Mouse (Mus musculus) heart, embryonic 10.5 days (tissue): ENCODE measurements around the gene Cd72. TPM values are rescaled to one million over a fixed set of nuclear protein-coding genes. Genes with fewer than 3 reads are reported as not detected.

Source experiments
- DNase-seq: peaks from one replicate; pipeline ENCODE4 v3.0.0-alpha.2; 2017; ENCODE audit warnings: low spot score
- H3K27ac ChIP-seq: fragments of 300-500 bp; sonication (generic); 2 replicates; pipeline ENCODE4 v1.5.1; 2016; ENCODE audit warnings: mild to moderate bottlenecking
- H3K27me3 ChIP-seq: fragments of 300-500 bp; sonication (generic); 2 replicates; pipeline ENCODE4 v1.6.1; 2016; ENCODE audit warnings: mild to moderate bottlenecking; ENCODE audit not compliant: poor library complexity, insufficient read depth, severe bottlenecking
- H3K36me3 ChIP-seq: fragments of 300-500 bp; sonication (generic); 2 replicates; pipeline ENCODE4 v1.6.1; 2016; ENCODE audit warnings: mild to moderate bottlenecking, moderate library complexity
- H3K4me1 ChIP-seq: fragments of 300-500 bp; sonication (generic); 2 replicates; pipeline ENCODE4 v1.6.1; 2016; ENCODE audit warnings: mild to moderate bottlenecking
- H3K4me3 ChIP-seq: fragments of 300-500 bp; sonication (generic); 2 replicates; pipeline ENCODE4 v1.5.1; 2016; ENCODE audit warnings: mild to moderate bottlenecking, moderate library complexity
- H3K9me3 ChIP-seq: fragments of 300-500 bp; sonication (generic); 2 replicates; pipeline ENCODE4 v1.6.1; 2016; ENCODE audit warnings: mild to moderate bottlenecking, moderate library complexity
- WGBS: fragments of 180-500 bp; shearing (Covaris S2); methylation state at CpG from one replicate; pipeline ENCODE4 v1.1.7; 2016; 5-methylcytosine and 5-hydroxymethylcytosine counted together
- polyA plus RNA-seq: library from polyadenylated mRNA; unstranded; fragments of >200 nt; fragmentation: Nextera tagmentation; extraction: Ambion mirVana; gene quantifications from 2 replicates; pipeline ENCODE4 v1.2.1, GENCODE M21; 2016

The Cd72 gene
- polyA plus RNA-seq, 1 experiment from 2014 or later = 1.4 TPM

DNA sequence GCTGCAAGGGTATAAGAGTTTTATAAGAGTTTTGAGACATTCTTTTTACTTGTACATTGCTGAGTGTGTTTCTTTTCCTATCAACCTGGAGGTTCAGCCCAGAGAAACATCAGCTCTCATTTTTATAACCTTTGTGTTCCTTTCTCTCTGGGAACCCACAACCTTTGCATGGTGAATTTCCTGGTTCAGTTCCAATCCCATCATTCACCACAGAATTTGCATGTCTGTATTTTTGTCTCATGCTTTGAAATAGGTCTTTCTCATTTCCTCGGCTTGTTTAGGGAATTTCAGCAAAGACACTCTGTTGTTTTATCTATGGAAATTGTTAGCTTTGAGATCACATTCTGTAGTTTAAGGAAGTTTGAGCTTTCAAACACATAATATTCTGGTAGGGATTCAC, 19.2 kb upstream of the Cd72 start:
- Histone ChIP-seq H3K9me3 (no peaks in the 10 kb centered on the region), H3K4me1 (0 out of 2 replicates have a peak, but pooled peaks cover 4% of the 10 kb centered on the region), H3K27me3 (no peaks in the 10 kb centered on the region), H3K27ac (no peak overlapping the region), H3K4me3 (no peak overlapping the region), H3K36me3 (no peaks in the 10 kb centered on the region)
- DNase-seq = no peak
- 65% methylated on average over 1 of the region's 1 CpGs for WGBS

DNA sequence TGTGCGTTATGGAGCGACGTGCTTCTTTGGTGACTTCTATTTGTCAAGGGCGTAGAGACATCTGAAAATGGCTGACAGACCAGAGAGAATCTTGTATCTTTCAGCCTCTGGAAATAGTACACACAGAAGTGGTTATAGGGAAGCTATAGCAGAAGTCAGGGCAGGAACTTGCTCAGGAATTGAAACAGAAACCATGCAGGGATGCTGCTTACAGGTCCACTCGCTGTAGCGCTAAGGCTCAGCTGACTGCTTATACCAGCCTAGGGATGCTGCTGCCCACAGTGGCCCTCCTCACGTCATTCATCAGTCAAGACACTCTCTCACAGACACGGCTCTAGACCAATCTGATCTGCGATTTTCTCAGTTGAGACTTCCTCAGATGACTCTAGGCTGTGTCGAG, 15.9 kb upstream of the Cd72 start:
- Histone ChIP-seq H3K4me3 (no peak overlapping the region), H3K9me3 (no peaks in the 10 kb centered on the region), H3K27me3 (no peaks in the 10 kb centered on the region), H3K4me1 (no peaks in the 10 kb centered on the region), H3K27ac (no peak overlapping the region), H3K36me3 (no peaks in the 10 kb centered on the region)
- DNase-seq = no peak
- WGBS = 90% methylated on average over 10 of the region's 10 CpGs

DNA sequence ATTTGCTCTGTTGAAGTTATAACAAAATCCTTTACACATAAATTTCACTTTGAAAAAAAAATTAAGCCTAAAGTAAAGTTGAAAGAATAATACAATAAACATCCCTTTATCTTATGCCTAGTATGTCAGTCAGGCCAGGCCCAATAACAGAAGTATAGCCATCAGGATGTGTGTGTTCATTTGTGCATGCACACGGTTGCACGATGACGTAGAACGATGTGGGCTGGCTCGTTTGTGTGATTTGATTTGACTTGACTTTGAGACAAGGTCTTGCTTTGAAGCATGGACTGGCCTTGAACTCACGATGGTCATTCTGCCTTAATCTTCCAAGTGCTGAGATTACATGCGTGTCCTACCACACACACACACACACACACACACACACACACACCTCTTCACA, 12.4 kb upstream of the Cd72 start:
- DNase-seq = no peak
- no peak overlapping the region for H3K4me3 ChIP-seq
- no peak overlapping the region for H3K27ac ChIP-seq
- WGBS = 85% methylated on average over 7 of the region's 7 CpGs
- H3K27me3 ChIP-seq = no peaks in the 10 kb centered on the region
- H3K9me3 ChIP-seq = no peaks in the 10 kb centered on the region
- H3K36me3 ChIP-seq = no peaks in the 10 kb centered on the region
- no peaks in the 10 kb centered on the region for H3K4me1 ChIP-seq

DNA sequence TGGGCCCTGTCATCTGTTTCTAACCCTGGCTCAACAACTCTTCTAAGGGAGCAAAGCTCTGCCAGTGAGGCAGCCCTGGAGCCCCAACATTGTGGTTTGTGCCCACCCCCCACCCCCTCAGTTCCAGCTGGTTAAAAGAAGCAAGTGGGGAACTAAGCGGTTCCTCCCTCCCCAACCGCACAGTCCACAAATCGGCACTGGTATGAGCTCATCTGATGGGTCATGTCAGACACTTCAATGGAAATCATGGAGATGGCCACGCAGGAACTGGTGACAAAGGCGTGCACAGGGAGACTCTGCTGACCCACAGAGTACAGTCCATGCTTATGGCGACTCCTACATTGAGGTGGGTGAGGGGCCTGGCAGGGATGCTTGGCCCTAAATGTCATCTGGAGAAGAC, 11.5 kb upstream of the Cd72 start:
- no peaks in the 10 kb centered on the region for H3K27me3 ChIP-seq
- no peaks in the 10 kb centered on the region for H3K4me1 ChIP-seq
- no peak for DNase-seq
- H3K36me3 ChIP-seq = no peaks in the 10 kb centered on the region
- WGBS = 84% methylated on average over 6 of the region's 6 CpGs
- H3K27ac ChIP-seq = no peak overlapping the region
- H3K4me3 ChIP-seq = no peak overlapping the region
- no peaks in the 10 kb centered on the region for H3K9me3 ChIP-seq

DNA sequence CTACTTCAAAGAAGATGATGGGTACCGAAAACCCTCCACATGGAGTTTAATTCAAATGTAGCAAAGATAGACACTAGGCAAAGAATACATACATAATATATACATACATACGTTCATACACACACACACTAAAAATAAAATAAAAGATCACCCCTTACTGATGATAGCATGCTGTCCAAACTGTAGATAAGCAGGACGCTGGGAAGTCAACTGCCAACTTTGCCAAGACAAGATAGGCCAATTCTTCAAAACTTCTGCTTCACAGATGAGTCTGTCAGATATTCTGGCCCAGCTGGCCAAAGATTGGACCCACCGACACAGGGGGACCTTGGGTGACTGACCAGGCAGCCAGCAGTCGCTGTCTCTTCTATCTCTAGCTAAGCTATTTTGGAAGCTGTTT, 8.7 kb upstream of the Cd72 start:
- Histone ChIP-seq H3K27ac (no peak overlapping the region), H3K27me3 (peaks cover 1% of the 10 kb centered on the region; the same call in 1 of the 2 replicates), H3K4me1 (no peaks in the 10 kb centered on the region), H3K4me3 (no peak overlapping the region), H3K36me3 (no peaks in the 10 kb centered on the region), H3K9me3 (no peaks in the 10 kb centered on the region)
- WGBS = 90% methylated on average over 5 of the region's 5 CpGs
- no peak for DNase-seq

DNA sequence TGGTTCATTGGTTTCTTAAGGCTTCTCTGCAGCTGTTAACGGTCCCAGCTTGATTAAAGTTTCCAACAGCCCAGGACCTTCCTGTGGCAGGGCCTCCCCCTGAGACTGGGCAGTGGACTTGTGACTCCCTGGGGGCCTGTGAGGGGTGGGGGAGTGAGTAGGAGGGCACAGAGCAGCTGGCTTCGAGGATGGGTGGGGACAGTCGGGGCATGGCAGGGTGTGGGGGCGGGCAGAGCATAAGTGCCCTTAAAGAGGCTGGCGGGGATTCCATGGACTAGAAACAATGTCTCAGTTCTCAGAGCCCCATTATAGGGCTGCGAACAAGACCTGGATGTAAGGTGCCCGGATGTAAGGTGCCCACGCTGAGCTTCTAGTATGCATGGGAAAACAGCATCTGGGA, 2.7 kb upstream of the Cd72 start:
- 9% methylated on average over 8 of the region's 8 CpGs for WGBS
- peaks cover 49% of the 10 kb centered on the region for H3K27me3 ChIP-seq
- no peak overlapping the region for H3K4me3 ChIP-seq
- H3K27ac ChIP-seq = 0 out of 2 replicates have a peak overlapping the region, but pooled peaks have one; percentile 36
- DNase-seq = no peak
- H3K4me1 ChIP-seq = peaks cover 30% of the 10 kb centered on the region
- H3K36me3 ChIP-seq = no peaks in the 10 kb centered on the region
- H3K9me3 ChIP-seq = no peaks in the 10 kb centered on the region

DNA sequence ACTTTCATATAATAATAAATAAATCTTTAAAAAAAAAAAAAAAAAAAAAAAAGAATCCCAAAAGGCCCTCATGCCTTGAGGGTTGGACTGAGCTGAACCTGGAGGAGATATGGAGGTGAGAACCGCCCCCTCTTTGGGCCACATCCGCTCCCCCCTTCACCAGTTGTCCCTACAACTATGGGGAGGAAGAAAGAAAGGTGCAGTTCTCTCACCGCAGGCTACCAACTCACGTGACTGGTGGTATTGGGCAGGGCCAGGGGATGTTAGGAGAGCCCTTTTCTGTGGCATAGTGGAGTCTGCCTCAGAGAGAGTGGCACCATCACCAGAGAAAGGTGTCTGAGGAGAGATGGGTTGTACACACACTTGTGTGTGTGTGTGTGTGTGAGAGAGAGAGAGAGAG, 2.0 kb upstream of the Cd72 start:
- DNase-seq = no peak
- Histone ChIP-seq H3K27me3 (peaks cover 55% of the 10 kb centered on the region), H3K9me3 (no peaks in the 10 kb centered on the region), H3K4me1 (peaks cover 31% of the 10 kb centered on the region), H3K36me3 (no peaks in the 10 kb centered on the region), H3K4me3 (no peak overlapping the region), H3K27ac (no peak overlapping the region)
- WGBS = 16% methylated on average over 4 of the region's 4 CpGs

DNA sequence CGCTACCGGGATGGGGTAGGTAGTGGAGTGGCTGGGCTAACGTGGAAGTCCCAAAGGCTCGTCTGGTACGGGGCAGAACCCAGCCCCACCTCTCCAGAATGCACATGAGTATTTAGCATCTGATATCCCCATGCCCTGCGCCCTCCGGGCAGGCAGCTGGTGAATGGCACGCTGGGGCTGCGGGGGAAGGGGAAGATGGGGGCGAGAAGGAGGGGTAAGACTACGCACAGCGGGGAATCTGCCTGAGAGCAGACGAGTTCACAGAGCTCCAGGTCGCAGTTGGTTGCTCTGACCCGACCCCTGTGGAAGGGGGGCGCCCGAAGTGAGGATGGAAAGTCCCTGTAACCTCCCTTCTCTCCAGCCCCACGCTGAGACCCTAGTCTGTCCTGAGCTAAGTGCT, 1.0 kb downstream of the Cd72 start:
- 0 out of 2 replicates have a peak, but pooled peaks cover under 1% of the 10 kb centered on the region for H3K36me3 ChIP-seq
- no peak overlapping the region; the same call in 1 of the 2 replicates for H3K27ac ChIP-seq
- peaks cover 31% of the 10 kb centered on the region for H3K4me1 ChIP-seq
- peaks cover 61% of the 10 kb centered on the region for H3K27me3 ChIP-seq
- WGBS = under 1% methylated on average over 18 of the region's 18 CpGs
- no peak for DNase-seq
- peak overlapping the region; percentile 56 for H3K4me3 ChIP-seq
- no peaks in the 10 kb centered on the region for H3K9me3 ChIP-seq

DNA sequence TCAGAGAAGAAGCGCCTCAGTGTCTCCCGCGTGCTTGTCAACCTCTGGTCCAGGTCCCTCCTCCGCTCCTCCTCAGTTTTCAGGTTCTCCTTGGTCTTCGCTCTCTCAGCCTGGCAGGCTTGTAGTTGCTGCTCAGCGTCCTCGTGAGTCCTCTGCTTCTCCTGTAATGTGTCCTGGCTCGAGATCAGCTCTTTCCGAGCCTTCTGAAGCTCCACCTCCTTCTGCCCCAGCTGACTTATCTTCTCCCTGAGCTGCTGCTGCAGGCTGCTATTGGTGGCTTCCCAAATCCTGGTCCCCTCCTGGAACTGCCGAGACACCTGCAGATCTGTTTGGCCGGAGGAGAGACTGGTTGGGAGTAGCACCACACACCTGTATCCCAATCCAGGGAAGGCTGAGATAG, 2.1 kb downstream of the Cd72 start:
- H3K36me3 ChIP-seq = peaks cover 12% of the 10 kb centered on the region
- no peak overlapping the region for H3K27ac ChIP-seq
- H3K4me1 ChIP-seq = peaks cover 31% of the 10 kb centered on the region
- WGBS = 43% methylated on average over 11 of the region's 11 CpGs
- no peaks in the 10 kb centered on the region for H3K9me3 ChIP-seq
- peak overlapping the region; percentile 4; the same call in 1 of the 2 replicates for H3K4me3 ChIP-seq
- peaks cover 58% of the 10 kb centered on the region for H3K27me3 ChIP-seq
- no peak for DNase-seq

DNA sequence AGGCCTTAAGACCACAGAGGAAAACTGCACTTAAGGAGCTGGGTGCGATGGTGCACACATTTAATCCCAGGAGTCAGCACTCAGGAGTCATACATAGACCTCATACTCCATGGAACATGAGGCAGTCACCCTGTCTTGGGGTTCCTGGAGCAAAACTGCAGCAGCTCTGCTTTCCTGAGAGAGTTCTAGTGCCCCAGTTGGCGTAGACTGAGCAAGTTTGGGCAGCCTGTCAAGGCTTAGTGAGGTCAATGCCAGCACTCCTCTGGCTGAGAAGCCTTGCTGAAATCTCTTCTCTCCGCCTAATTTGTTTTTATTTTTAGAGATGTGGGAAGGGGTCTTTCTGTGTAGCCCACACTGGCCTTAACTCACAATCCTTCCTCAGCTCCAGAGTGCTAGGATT, 5.9 kb downstream of the Cd72 start:
- no peak for DNase-seq
- Histone ChIP-seq H3K36me3 (peaks cover 38% of the 10 kb centered on the region), H3K27me3 (peaks cover 27% of the 10 kb centered on the region), H3K4me3 (no peak overlapping the region), H3K27ac (no peak overlapping the region), H3K4me1 (peaks cover 26% of the 10 kb centered on the region), H3K9me3 (no peaks in the 10 kb centered on the region)
- 84% methylated on average over 3 of the region's 3 CpGs for WGBS

DNA sequence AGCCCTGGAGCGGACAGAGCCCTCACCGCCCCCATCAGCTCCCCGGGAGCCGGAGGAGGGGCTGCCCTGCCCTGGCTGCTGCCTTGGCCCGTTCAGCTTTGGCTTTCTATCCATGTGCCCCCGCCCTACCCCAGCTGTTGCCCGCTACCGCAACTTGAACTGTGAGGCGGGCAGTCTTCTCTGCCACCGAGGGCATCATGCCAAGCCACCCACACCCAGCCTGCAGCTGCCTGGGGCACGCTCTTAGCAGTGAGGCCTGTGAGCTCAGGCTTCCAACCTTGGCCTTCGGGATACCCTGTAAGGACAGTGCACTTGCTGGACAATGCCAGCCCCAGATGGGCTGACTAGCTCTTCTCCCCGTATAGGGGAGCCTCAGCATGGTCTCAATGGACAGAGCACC, 7.2 kb downstream of the Cd72 start:
- 90% methylated on average over 13 of the region's 13 CpGs for WGBS
- Histone ChIP-seq H3K27ac (no peak overlapping the region), H3K4me1 (peaks cover 14% of the 10 kb centered on the region), H3K9me3 (no peaks in the 10 kb centered on the region), H3K27me3 (peaks cover 14% of the 10 kb centered on the region), H3K36me3 (peaks cover 38% of the 10 kb centered on the region), H3K4me3 (no peak overlapping the region)
- no peak for DNase-seq

DNA sequence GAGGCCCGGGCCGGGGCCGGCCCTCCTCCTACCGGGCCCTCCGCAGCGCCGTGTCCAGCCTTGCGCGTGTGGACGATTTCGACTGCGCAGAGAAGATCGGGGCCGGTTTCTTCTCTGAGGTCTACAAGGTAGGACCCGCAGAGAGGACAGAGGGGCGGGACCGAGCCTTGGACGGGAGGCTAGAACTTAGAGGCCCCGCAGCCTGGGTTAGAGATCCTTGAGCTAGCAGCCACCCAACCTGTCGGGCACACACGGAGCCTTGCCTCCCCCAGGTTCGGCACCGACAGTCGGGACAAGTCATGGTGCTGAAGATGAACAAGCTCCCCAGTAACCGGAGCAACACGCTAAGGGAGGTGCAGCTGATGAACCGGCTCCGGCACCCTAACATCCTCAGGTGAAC, 10.9 kb downstream of the Cd72 start:
- H3K36me3 ChIP-seq = peaks cover 38% of the 10 kb centered on the region
- peaks cover 12% of the 10 kb centered on the region for H3K4me1 ChIP-seq
- H3K9me3 ChIP-seq = no peaks in the 10 kb centered on the region
- H3K27me3 ChIP-seq = no peaks in the 10 kb centered on the region
- H3K4me3 ChIP-seq = peak overlapping the region; percentile 96
- peak overlapping the region; percentile 96 for H3K27ac ChIP-seq
- WGBS = under 1% methylated on average over 28 of the region's 28 CpGs
- DNase-seq = no peak

DNA sequence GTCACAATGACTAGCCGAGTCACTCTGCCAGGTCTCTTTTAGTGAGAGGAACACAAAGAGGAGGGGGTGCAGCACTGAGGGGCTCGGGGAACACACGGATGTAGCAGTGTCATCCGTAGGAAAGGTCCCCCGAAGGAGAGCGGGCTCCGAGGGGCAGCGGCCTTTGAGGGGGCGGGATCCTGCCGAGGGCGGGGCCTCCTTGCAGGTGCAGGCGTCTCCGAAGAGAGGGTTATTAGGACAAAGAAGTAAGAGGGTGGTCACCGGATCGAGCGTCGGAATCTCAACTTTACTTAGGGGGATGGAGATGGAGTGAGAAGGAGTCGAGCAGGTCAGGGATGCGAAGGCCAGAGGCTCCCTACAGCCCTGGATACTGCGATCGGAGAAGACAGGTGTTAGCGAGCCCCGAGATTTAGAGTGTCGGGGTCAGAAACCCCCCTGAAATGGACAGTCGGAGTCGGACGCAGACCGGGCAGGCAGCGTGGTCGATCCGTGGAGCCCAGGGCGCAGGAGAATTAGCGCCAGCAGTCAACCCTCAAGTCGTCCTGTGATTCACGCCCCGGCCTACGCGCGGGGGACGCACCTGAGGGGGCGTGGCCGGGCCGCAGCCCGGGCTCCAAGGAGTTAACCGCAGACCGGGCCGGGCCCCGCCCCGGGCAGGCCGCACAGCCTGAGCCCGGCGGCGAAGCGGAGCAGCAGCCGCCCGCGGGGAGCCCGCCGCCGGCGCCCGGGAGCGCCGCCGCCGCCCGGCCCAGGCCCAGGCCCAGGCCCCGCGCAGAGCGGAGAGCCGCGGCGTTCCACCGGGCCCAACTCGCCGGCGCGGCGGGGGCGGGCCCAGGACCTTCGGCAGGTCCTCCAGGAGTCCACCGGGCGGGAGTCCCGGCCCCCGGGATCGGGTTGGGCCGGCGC, 11.7 kb downstream of the Cd72 start:
- H3K4me1 ChIP-seq = peaks cover 12% of the 10 kb centered on the region
- H3K27me3 ChIP-seq = no peaks in the 10 kb centered on the region
- peak overlapping the region; percentile 96 for H3K4me3 ChIP-seq
- H3K27ac ChIP-seq = peak overlapping the region; percentile 96
- no peaks in the 10 kb centered on the region for H3K9me3 ChIP-seq
- peaks cover 30% of the 10 kb centered on the region for H3K36me3 ChIP-seq
- DNase-seq = peak; percentile 85
- WGBS = under 1% methylated on average over 86 of the region's 88 CpGs
